Mouse (Mus musculus): Measurements from ENCODE around the gene Casp9. TPM values are rescaled to one million over a fixed set of nuclear protein-coding genes. Genes with fewer than 3 reads are reported as not detected.
A peak's percentile ranks its signal among the peaks of the same experiment; 100 is the strongest.

The Casp9 gene
- polyA plus RNA-seq, 1 experiment from 2014 or later, result 13.5 TPM

GRCm38 (mm10) chr4:141822089-141822488, 28.7 kb downstream of the Casp9 start:
- Histone ChIP-seq H3K4me3 (no peak overlapping the region), H3K4me2 (no peak overlapping the region), H3K27ac (no peak overlapping the region), H3K36me3 (no peaks in the 10 kb centered on the region), H3K9me3 (replicated peaks) (no peaks in the 10 kb centered on the region), H3K9ac (no peak overlapping the region), H3K27me3 (replicated peaks) (0 out of 2 replicates have a peak, but pooled peaks cover 4% of the 10 kb centered on the region), H3K4me1 (peaks cover 17% of the 10 kb centered on the region)
- ATAC-seq, result no peak
- WGBS (ENCODE audit: insufficient replicate concordance), result 61% methylated on average over 10 of the region's 10 CpGs

GRCm38 (mm10) chr4:141822979-141823378, 29.6 kb downstream of the Casp9 start:
- 33% methylated on average over 3 of the region's 3 CpGs for WGBS (ENCODE audit: insufficient replicate concordance)
- Histone ChIP-seq H3K4me3 (no peak overlapping the region), H3K36me3 (no peaks in the 10 kb centered on the region), H3K9me3 (replicated peaks) (no peaks in the 10 kb centered on the region), H3K27ac (no peak overlapping the region), H3K9ac (no peak overlapping the region), H3K4me2 (no peak overlapping the region), H3K4me1 (peaks cover 17% of the 10 kb centered on the region), H3K27me3 (replicated peaks) (0 out of 2 replicates have a peak, but pooled peaks cover 4% of the 10 kb centered on the region)
- peak; percentile 82 for ATAC-seq

GRCm38 (mm10) chr4:141826060-141826459, 32.6 kb downstream of the Casp9 start, which contains the start of gene Cela2a:
Gene Cela2a (minus strand): TSS chr4:141826160.
- no peaks in the 10 kb centered on the region for H3K9me3 ChIP-seq (replicated peaks)
- H3K4me3 ChIP-seq, result no peak within 1 kb of the TSS
- no peak within 1 kb of the TSS for H3K27ac ChIP-seq
- no peaks in the 10 kb centered on the region for H3K36me3 ChIP-seq
- WGBS (ENCODE audit: insufficient replicate concordance), result 47% methylated on average over 5 of the region's 5 CpGs
- no peak within 1 kb of the TSS for H3K4me2 ChIP-seq
- H3K4me1 ChIP-seq, result peaks cover 17% of the 10 kb centered on the region
- no peak for ATAC-seq
- H3K9ac ChIP-seq, result no peak within 1 kb of the TSS
- 0 out of 2 replicates have a peak, but pooled peaks cover 9% of the 10 kb centered on the region for H3K27me3 ChIP-seq (replicated peaks)

GRCm38 (mm10) chr4:141827401-141827800, 34.0 kb downstream of the Casp9 start:
- H3K9me3 ChIP-seq (replicated peaks), result no peaks in the 10 kb centered on the region
- H3K36me3 ChIP-seq, result no peaks in the 10 kb centered on the region
- 63% methylated on average over 2 of the region's 2 CpGs for WGBS (ENCODE audit: insufficient replicate concordance)
- H3K4me3 ChIP-seq, result no peak overlapping the region
- H3K27ac ChIP-seq, result no peak overlapping the region
- H3K4me1 ChIP-seq, result peaks cover 11% of the 10 kb centered on the region
- no peak for ATAC-seq
- 0 out of 2 replicates have a peak, but pooled peaks cover 5% of the 10 kb centered on the region for H3K27me3 ChIP-seq (replicated peaks)
- H3K9ac ChIP-seq, result no peak overlapping the region
- H3K4me2 ChIP-seq, result no peak overlapping the region

- ATAC-seq, result no peak
- no peak overlapping the region for H3K9ac ChIP-seq
- WGBS (ENCODE audit: insufficient replicate concordance), result 41% methylated on average over 4 of the region's 4 CpGs
- no peak overlapping the region for H3K4me3 ChIP-seq
- 0 out of 2 replicates have a peak, but pooled peaks cover 5% of the 10 kb centered on the region for H3K27me3 ChIP-seq (replicated peaks)
- peaks cover 3% of the 10 kb centered on the region for H3K4me1 ChIP-seq
- H3K36me3 ChIP-seq, result no peaks in the 10 kb centered on the region
- H3K9me3 ChIP-seq (replicated peaks), result no peaks in the 10 kb centered on the region
- H3K4me2 ChIP-seq, result no peak overlapping the region
- no peak overlapping the region for H3K27ac ChIP-seq
These were observed 34.8 kb downstream of the Casp9 start for GRCm38 (mm10) chr4:141828177-141828576.

GRCm38 (mm10) chr4:141830381-141830780, 37.0 kb downstream of the Casp9 start:
- 0 out of 2 replicates have a peak, but pooled peaks cover 16% of the 10 kb centered on the region for H3K27me3 ChIP-seq (replicated peaks)
- ATAC-seq, result no peak
- no peaks in the 10 kb centered on the region for H3K9me3 ChIP-seq (replicated peaks)
- no peak overlapping the region for H3K27ac ChIP-seq
- no peak overlapping the region for H3K4me3 ChIP-seq
- H3K9ac ChIP-seq, result no peak overlapping the region
- H3K36me3 ChIP-seq, result no peaks in the 10 kb centered on the region
- 61% methylated on average over 11 of the region's 11 CpGs for WGBS (ENCODE audit: insufficient replicate concordance)
- no peak overlapping the region for H3K4me2 ChIP-seq
- no peaks in the 10 kb centered on the region for H3K4me1 ChIP-seq

GRCm38 (mm10) chr4:141831361-141831760, 37.9 kb downstream of the Casp9 start:
- Histone ChIP-seq H3K4me1 (no peaks in the 10 kb centered on the region), H3K27me3 (replicated peaks) (peaks cover 16% of the 10 kb centered on the region; the same call in 1 of the 2 replicates), H3K4me3 (no peak overlapping the region), H3K36me3 (no peaks in the 10 kb centered on the region), H3K9me3 (replicated peaks) (no peaks in the 10 kb centered on the region), H3K27ac (no peak overlapping the region), H3K9ac (no peak overlapping the region), H3K4me2 (no peak overlapping the region)
- no peak for ATAC-seq
- WGBS (ENCODE audit: insufficient replicate concordance), result 63% methylated on average over 7 of the region's 7 CpGs

GRCm38 (mm10) chr4:141833911-141834310, 40.5 kb downstream of the Casp9 start:
- Histone ChIP-seq H3K27ac (no peak overlapping the region), H3K4me2 (no peak overlapping the region), H3K4me1 (no peaks in the 10 kb centered on the region), H3K36me3 (no peaks in the 10 kb centered on the region), H3K27me3 (replicated peaks) (peaks cover 16% of the 10 kb centered on the region; the same call in 1 of the 2 replicates), H3K9me3 (replicated peaks) (no peaks in the 10 kb centered on the region), H3K4me3 (no peak overlapping the region), H3K9ac (no peak overlapping the region)
- ATAC-seq, result no peak
- 28% methylated on average over 1 of the region's 1 CpGs for WGBS (ENCODE audit: insufficient replicate concordance)

- Histone ChIP-seq H3K27me3 (replicated peaks) (peaks cover 16% of the 10 kb centered on the region; the same call in 1 of the 2 replicates), H3K4me1 (no peaks in the 10 kb centered on the region)
- WGBS (ENCODE audit: insufficient replicate concordance), result 36% methylated on average over 5 of the region's 5 CpGs
These were observed 41.2 kb downstream of the Casp9 start for GRCm38 (mm10) chr4:141834536-141835095.

GRCm38 (mm10) chr4:141845999-141846398, 52.6 kb downstream of the Casp9 start, which contains the start of gene Ctrc:
Gene Ctrc (minus strand): TSS chr4:141846359.
- no peak within 1 kb of the TSS for H3K4me3 ChIP-seq
- no peaks in the 10 kb centered on the region for H3K36me3 ChIP-seq
- 65% methylated on average over 6 of the region's 6 CpGs for WGBS (ENCODE audit: insufficient replicate concordance)
- no peak within 1 kb of the TSS for H3K27ac ChIP-seq
- no peaks in the 10 kb centered on the region for H3K4me1 ChIP-seq
- ATAC-seq, result no peak
- no peaks in the 10 kb centered on the region for H3K9me3 ChIP-seq (replicated peaks)
- no peaks in the 10 kb centered on the region for H3K27me3 ChIP-seq (replicated peaks)
- H3K9ac ChIP-seq, result no peak within 1 kb of the TSS
- no peak within 1 kb of the TSS for H3K4me2 ChIP-seq

More at GRCm38 (mm10) chr4:141834536-141835095, 41.2 kb downstream of the Casp9 start:
- no peak overlapping the region for H3K4me3 ChIP-seq
- ATAC-seq, result no peak
- no peak overlapping the region for H3K9ac ChIP-seq
- H3K27ac ChIP-seq, result no peak overlapping the region
- no peak overlapping the region for H3K4me2 ChIP-seq
- no peaks in the 10 kb centered on the region for H3K36me3 ChIP-seq
- no peaks in the 10 kb centered on the region for H3K9me3 ChIP-seq (replicated peaks)

GRCm38 (mm10) chr4:141853437-141853836, 60.0 kb downstream of the Casp9 start:
- Histone ChIP-seq H3K4me3 (no peak overlapping the region), H3K4me1 (no peaks in the 10 kb centered on the region), H3K9ac (no peak overlapping the region), H3K27ac (no peak overlapping the region), H3K4me2 (no peak overlapping the region), H3K9me3 (replicated peaks) (no peaks in the 10 kb centered on the region), H3K27me3 (replicated peaks) (no peaks in the 10 kb centered on the region), H3K36me3 (peaks cover 7% of the 10 kb centered on the region)
- WGBS (ENCODE audit: insufficient replicate concordance), result 65% methylated on average over 9 of the region's 9 CpGs
- ATAC-seq, result no peak

GRCm38 (mm10) chr4:141857422-141857930, 64.1 kb downstream of the Casp9 start:
- no peaks in the 10 kb centered on the region for H3K4me1 ChIP-seq
- H3K9ac ChIP-seq, result no peak overlapping the region
- H3K27ac ChIP-seq, result no peak overlapping the region
- H3K4me2 ChIP-seq, result no peak overlapping the region
- ATAC-seq, result peak; percentile 48
- H3K27me3 ChIP-seq (replicated peaks), result no peaks in the 10 kb centered on the region
- no peaks in the 10 kb centered on the region for H3K9me3 ChIP-seq (replicated peaks)
- no peak overlapping the region for H3K4me3 ChIP-seq
- peaks cover 47% of the 10 kb centered on the region for H3K36me3 ChIP-seq
- WGBS (ENCODE audit: insufficient replicate concordance), result 21% methylated on average over 10 of the region's 10 CpGs

All from liver, embryonic 12.5 days (tissue).